Mouse (Mus musculus) frontal cortex, adult 2 months (tissue): ENCODE results near the gene Cd72. TPM values are rescaled to one million over a fixed set of nuclear protein-coding genes. Genes with fewer than 3 reads are reported as not detected.
"Not testable (repeated sequence)": the region's sequence is repeated elsewhere in the genome, so short reads cannot be mapped to it uniquely, and the experiment has no call there.

Experiments used
- DNase-seq, 2 experiments: peaks; one replicate each; pipeline ENCODE4 v3.0.0; 2022; ENCODE audit warnings: low spot score in 1 of 2; ENCODE audit errors: extremely low spot score in 1 of 2
- polyA plus RNA-seq: library from polyadenylated mRNA; depleted of rRNA; stranded (reverse); fragments of >200 nt; gene quantifications from 2 replicates; pipeline ENCODE4 v1.2.3, GENCODE M21; 2012; rRNA removed

Cd72 gene
- polyA plus RNA-seq, result 0.64 and 1.6 TPM in 2 replicates

DNA sequence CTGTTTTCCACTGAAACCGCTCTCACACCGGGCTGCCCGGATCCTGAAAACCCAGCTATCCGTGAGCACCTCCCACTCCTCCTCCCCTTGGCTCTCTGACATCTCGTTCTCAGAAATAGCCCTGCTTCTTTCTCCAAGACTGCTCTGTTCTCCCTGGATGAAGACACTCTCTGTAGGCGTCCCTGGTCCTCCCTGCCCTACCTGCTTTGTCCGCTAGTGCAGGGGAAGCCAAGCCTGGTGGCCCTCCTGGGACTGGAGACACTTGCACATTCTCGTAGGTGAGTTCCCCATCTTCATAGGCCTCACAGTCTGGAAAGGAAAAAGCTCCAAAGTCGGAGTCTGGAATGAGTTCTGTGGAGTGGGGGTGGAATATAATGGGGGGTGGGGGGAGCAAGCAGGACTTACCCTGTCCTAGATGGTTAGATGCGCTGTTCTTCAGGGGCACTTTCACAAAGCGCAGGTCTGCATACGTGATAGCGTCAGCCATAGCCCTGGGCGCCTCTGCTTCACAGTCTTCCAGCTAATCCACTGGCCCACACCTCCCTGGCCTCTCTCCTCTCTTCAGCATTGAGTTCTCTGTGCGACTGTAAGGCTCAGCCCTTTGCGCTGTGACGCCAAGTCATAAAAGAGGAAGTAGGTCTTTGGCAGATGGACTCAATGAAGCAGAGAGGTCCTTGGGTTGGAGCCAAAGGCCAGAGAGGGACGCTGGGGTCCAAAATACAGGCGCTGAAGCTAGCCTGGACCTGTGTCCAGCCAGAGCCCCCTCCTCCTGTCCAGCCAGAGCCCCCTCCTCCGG is at the start of gene Cd72:
TSS of gene Cd72 (minus strand) at position 588 of the 796 bp plus-strand sequence.
- DNase-seq, result no peak

DNA sequence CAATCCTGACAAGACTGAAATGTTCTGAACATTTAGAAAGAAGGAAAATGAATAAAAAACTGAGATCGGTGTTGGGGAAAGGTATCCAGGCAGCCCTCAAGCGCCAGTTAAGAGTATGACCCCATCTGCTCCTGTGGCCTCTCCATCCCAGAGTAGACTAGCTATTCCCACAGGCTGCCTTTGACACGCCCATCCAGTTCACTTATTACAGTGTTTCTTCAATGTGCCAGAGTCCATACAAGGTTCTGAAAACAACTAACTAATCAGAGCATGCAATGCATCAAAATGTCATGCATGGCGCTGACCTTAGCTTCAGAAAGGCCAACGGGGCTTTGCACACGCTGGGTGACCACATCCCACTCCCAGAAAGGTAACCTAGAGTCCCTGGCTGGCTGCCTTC is 49.1 kb upstream of the Cd72 start:
- no peak for DNase-seq

DNA sequence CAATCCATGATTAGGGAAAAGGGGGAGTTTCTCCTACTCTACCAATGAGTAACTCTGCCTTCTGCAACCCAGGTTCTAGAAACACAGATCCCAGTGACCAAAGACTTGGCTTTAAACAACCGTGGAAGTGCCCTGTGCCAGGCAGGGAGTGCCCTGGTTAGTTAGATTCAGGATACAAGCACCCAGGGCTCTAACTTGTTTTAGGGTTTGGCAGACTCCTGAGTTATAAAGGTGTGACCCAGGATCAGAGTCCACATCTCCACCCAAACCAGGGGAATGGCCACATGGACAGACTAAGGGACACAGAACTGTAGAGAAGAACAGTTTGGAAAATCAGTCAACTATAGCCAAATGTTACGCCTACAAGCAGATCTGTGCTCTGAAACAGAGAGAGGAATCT is 48.6 kb upstream of the Cd72 start:
- DNase-seq, result no peak

GRCm38 (mm10) chr4:43499407-43500333 is 45.2 kb upstream of the Cd72 start, which contains the start of gene Arhgef39:
TSS of gene Arhgef39 (minus strand) at chr4:43499695.
- peak in 1 of 2 experiments; percentile 77 for DNase-seq

GRCm38 (mm10) chr4:43498983-43499382 is 44.6 kb upstream of the Cd72 start:
- no peak for DNase-seq

- DNase-seq, result no peak
These were observed 43.5 kb upstream of the Cd72 start for GRCm38 (mm10) chr4:43497946-43498345.

- DNase-seq, result no peak
These were observed 43.0 kb upstream of the Cd72 start for GRCm38 (mm10) chr4:43497405-43497804.

- no peak for DNase-seq
These were observed 42.2 kb upstream of the Cd72 start for GRCm38 (mm10) chr4:43496587-43496986.

DNA sequence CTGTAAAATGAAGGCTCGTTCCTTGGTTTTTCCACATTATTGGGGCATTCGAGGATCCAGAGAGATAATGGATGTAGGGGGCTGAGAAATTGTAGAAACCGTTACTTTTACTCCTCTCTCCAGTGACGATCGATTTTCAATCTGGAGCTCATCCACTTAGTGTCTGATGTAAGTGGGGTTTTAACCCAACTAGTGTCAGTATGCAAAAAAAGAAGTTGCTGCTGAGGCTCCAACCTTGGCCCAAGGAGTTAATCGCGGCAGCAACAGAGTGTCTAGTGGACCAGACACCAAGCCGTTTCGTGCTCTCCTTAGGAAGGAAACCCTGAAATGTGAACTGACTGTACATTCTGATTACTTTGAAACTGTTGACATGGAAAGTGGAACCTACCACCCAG is 39.4 kb upstream of the Cd72 start:
- no peak for DNase-seq

GRCm38 (mm10) chr4:43493186-43493845 is 38.9 kb upstream of the Cd72 start:
- peak; percentile 93 to 98 for DNase-seq

DNA sequence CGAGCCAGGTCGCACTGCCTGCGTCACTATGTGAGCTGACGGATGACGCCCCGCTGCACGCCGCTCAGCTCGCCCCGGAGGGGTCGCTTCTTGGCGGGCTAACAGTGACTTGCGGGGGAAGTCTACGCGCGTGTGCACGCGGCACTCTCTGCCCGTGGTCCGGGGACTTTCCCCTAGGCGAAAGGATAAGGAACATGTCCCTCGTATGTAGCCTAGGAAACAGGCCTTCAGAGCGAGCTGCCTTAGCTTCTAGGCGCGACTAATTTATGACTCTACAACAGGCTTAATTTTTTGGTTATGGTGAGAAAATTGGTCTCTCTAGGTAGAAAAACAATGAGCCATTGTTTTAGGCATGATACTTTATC is 38.4 kb upstream of the Cd72 start, which contains the start of gene Ccdc107:
TSS of gene Ccdc107 (plus strand) at position 80 of the 365 bp plus-strand sequence.
- peak; percentile 93 to 95 for DNase-seq

DNA sequence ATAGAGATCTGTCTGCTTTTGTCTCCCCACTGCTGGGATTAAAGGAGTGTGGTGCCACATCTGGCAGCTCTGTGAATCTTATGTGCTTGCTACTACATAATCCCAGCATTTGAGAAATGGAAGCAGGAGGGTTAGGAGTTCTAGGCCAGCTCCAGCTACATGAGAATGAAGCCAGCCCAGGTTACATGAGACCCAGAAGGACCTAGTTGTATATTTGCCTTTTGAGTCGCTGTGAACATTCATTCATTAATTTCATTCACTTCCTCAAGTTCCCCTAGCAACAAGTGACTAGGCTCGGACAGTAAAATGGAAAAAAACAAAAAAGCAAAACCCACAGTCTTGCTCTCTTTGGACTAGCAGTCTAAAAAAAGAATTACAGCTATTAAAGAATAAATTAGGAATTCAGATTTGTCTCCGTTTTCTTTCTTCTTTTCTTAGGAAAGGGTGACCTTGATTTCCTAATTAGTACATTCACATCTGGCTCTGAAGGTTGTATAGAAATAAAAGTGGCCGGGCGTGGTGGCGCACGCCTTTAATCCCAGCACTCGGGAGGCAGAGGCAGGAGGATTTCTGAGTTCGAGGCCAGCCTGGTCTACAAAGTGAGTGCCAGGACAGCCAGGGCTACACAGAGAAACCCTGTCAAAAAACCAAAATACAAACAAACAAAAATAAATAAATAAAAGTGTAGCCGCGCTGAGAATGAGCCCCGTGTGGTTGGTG is 37.8 kb upstream of the Cd72 start:
- no peak for DNase-seq

GRCm38 (mm10) chr4:43490801-43491200 is 36.4 kb upstream of the Cd72 start:
- no peak for DNase-seq

GRCm38 (mm10) chr4:43489611-43490010 is 35.2 kb upstream of the Cd72 start:
- no peak for DNase-seq

- DNase-seq, result not testable (repeated sequence)
These were observed 31.2 kb upstream of the Cd72 start for GRCm38 (mm10) chr4:43485666-43486065.

GRCm38 (mm10) chr4:43483535-43484091 is 29.2 kb upstream of the Cd72 start, which contains the start of gene Sit1:
TSS of gene Sit1 (minus strand) at chr4:43483734.
- DNase-seq, result no peak

DNA sequence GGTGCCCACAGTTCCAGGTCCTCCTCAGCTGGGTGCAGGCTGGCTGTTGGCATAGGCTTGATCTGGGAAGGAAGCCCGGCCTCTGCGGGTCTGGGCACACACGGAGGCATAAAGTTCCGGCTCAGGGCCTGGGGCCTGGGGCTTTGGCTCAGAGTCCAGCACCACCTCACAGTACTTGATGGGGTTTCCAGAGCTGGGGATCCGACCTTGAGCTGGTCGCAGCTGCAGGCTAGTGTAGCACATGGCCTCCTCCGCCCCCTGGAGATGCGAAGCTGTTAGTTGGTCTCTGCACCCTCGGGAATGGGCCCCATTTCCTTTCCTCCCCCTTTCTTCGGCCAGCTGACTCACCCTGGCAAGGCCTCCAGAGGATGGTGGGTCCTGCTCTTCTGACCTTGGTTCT is 28.2 kb upstream of the Cd72 start:
- DNase-seq, result no peak

DNA sequence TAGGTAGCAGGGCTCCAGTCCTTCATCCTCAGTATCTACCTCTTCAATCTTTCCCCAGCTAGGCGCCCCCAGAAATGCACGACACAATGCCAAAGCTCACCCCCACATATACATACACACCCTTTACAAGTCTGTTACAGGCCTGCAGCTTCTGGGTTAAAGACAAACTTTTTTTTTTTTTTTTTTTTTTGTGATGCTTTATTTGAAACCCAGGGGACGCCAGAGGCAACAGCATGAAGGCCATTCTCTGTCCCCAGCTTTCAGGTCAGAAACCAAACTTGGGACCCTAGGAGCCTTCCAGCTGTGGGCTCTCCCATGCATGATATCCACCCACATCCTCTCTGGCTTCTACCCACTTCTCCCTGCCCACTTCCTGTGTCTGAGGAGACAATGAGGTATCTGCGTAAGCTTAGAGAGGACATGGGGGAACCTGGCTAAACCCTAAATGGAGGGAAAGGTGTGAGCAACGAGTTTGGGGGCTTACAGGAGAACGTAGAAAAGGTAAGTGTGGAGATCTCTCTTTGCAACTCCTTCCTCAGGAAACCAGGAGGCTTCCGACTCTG is 27.5 kb upstream of the Cd72 start:
- no peak for DNase-seq

DNA sequence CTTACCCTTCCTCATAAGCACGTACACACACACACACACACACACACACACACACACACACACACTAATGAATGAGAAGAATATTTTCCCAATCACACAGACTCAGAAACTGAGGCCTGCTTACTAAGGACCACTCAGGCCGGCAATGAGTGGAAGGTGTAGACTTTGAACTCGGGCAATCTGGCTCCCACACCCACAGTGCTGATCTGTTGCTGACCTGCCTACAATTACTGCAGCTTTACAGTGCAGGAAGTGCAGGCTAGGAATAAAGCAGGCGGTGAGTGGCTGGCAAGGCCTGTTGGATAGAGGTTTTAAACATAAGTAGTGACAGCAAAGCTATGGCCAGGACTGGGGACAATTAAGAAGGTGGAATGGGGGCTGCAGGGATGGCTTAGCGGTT is 26.6 kb upstream of the Cd72 start:
- DNase-seq, result no peak
